Mouse (Mus musculus) ES-CJ7 (cell line): ENCODE results near the gene Olfr175-ps1.

Source experiments
- DNase-seq: peaks from one replicate; pipeline ENCODE4 v3.0.0; 2011; ENCODE audit warnings: low read depth, low spot score

Olfr175-ps1 gene

GRCm38 (mm10) chr16:58826732-58827319, at the start of gene Olfr175-ps1:
Olfr175-ps1 (minus strand) TSS chr16:58826782.
- no peak for DNase-seq

- DNase-seq: no peak
Measured at GRCm38 (mm10) chr16:58874668-58875067, 48.1 kb upstream of the Olfr175-ps1 start, which contains the start of gene Olfr177. Olfr177 (minus strand) TSS chr16:58874768.

- no peak for DNase-seq
Measured at GRCm38 (mm10) chr16:58861479-58861878, 34.9 kb upstream of the Olfr175-ps1 start.

- no peak for DNase-seq
Measured at GRCm38 (mm10) chr16:58860032-58860737, 33.6 kb upstream of the Olfr175-ps1 start.

GRCm38 (mm10) chr16:58800168-58800567, 26.4 kb downstream of the Olfr175-ps1 start, which contains the start of gene Olfr173:
Olfr173 (minus strand) TSS chr16:58800268.
- DNase-seq: no peak
